Mouse (Mus musculus) megakaryocyte progenitor cell, adult 5-6 weeks (primary cell): Measurements from ENCODE around the gene Stk38l. TPM values are rescaled to one million over a fixed set of nuclear protein-coding genes. Genes with fewer than 3 reads are reported as not detected.
"Not testable (repeated sequence)": the region's sequence is repeated elsewhere in the genome, so short reads cannot be mapped to it uniquely, and the experiment has no call there.

Experiments
- ATAC-seq: replicated peaks from 2 replicates; pipeline ENCODE4 v1.8.0; 2016; ENCODE audit warnings: mild to moderate bottlenecking, moderate TSS enrichment, inconsistent platforms; ENCODE audit not compliant: poor library complexity
- total RNA-seq, 2 experiments: library from RNA; stranded (forward) in 1 of 2; stranded (reverse) in 1 of 2; fragments of 157-497, 149-512 nt in 1 of 2; fragments of 200-1000 nt in 1 of 2; gene quantifications; 2 replicates each; pipeline versions ENCODE4 v1.2.3 to v1.2.4; 2015 to 2017

The Stk38l gene
- total RNA-seq, 2 experiments from 2014 or later: 2.3 to 3.0 TPM

GRCm38 (mm10) chr6:146732676-146733075, 7.9 kb downstream of the Stk38l start:
- ATAC-seq: 0 out of 2 replicates have a peak, but pooled peaks have one; percentile 21

- ATAC-seq: peak; percentile 50; the same call in 1 of the 2 replicates
Observed at GRCm38 (mm10) chr6:146733554-146733953, 8.8 kb downstream of the Stk38l start.

- no peak for ATAC-seq
Observed at GRCm38 (mm10) chr6:146738889-146739288, 14.1 kb downstream of the Stk38l start.

- no peak for ATAC-seq
Observed at GRCm38 (mm10) chr6:146740724-146741123, 15.9 kb downstream of the Stk38l start.

GRCm38 (mm10) chr6:146741986-146742635, 17.3 kb downstream of the Stk38l start:
- ATAC-seq: no peak

GRCm38 (mm10) chr6:146744266-146744665, 19.5 kb downstream of the Stk38l start:
- not testable (repeated sequence) for ATAC-seq

GRCm38 (mm10) chr6:146745180-146745579, 20.4 kb downstream of the Stk38l start:
- ATAC-seq: peak; percentile 48

- no peak for ATAC-seq
Observed at GRCm38 (mm10) chr6:146746577-146746976, 21.8 kb downstream of the Stk38l start.

- no peak for ATAC-seq
Observed at GRCm38 (mm10) chr6:146747057-146747456, 22.3 kb downstream of the Stk38l start.

- ATAC-seq: no peak
Observed at GRCm38 (mm10) chr6:146748271-146748670, 23.5 kb downstream of the Stk38l start.

GRCm38 (mm10) chr6:146751671-146752070, 26.9 kb downstream of the Stk38l start:
- peak; percentile 40; the same call in 1 of the 2 replicates for ATAC-seq

GRCm38 (mm10) chr6:146752178-146752577, 27.4 kb downstream of the Stk38l start:
- no peak for ATAC-seq

- ATAC-seq: no peak
Observed at GRCm38 (mm10) chr6:146752612-146753011, 27.8 kb downstream of the Stk38l start.

- no peak for ATAC-seq
Observed at GRCm38 (mm10) chr6:146753560-146754160, 28.9 kb downstream of the Stk38l start.

- peak; percentile 76 for ATAC-seq
Observed at GRCm38 (mm10) chr6:146755136-146755535, 30.3 kb downstream of the Stk38l start.

- no peak for ATAC-seq
Observed at GRCm38 (mm10) chr6:146755679-146756078, 30.9 kb downstream of the Stk38l start.

- peak; percentile 75 for ATAC-seq
Observed at GRCm38 (mm10) chr6:146759027-146759426, 34.2 kb downstream of the Stk38l start.

GRCm38 (mm10) chr6:146760022-146760421, 35.2 kb downstream of the Stk38l start:
- ATAC-seq: no peak

- no peak for ATAC-seq
Observed at GRCm38 (mm10) chr6:146760736-146761135, 35.9 kb downstream of the Stk38l start.

GRCm38 (mm10) chr6:146762264-146762898, 37.6 kb downstream of the Stk38l start:
- peak; percentile 45 for ATAC-seq

GRCm38 (mm10) chr6:146764593-146764992, 39.8 kb downstream of the Stk38l start:
- ATAC-seq: no peak

- ATAC-seq: no peak
Observed at GRCm38 (mm10) chr6:146765270-146765669, 40.5 kb downstream of the Stk38l start.
